Mouse (Mus musculus): ENCODE data around the gene St6gal1. TPM values are rescaled to one million over a fixed set of nuclear protein-coding genes. Genes with fewer than 3 reads are reported as not detected.
A peak's percentile ranks its signal among the peaks of the same experiment; 100 is the strongest.
"Not testable (repeated sequence)": the region's sequence is repeated elsewhere in the genome, so short reads cannot be mapped to it uniquely, and the experiment has no call there.

The St6gal1 gene
- 24.6 and 27.8 TPM in 2 replicates for polyA plus RNA-seq (2015; fragmentation: Nextera tagmentation; extraction: Ambion mirVana)

DNA sequence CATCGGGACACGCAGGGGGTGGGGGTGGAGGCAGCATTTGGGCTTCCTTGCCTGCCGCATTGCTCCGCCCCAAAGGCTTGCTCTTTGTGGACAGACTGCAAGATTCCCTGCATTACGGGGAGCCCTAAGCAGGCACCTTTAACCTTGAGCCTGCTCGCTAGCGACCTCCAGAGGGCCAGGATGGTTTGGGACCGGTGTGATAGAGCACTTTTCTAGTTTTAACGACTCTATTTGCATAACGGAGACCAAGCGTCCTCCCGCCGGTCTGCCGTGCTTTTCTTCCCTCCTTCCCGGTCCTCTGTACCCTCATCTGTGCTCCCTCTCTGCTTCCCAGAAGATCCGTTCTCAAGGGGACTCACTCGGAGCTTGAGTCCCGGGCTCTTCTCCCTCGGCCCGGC, at the start of gene St6gal1:
Gene St6gal1 (plus strand): TSS at position 70 of the 398 bp plus-strand sequence.
- 0% methylated on average over 20 of the region's 20 CpGs for WGBS
- Histone ChIP-seq H3K9me3 (no peaks in the 10 kb centered on the region), H3K4me3 (peak within 1 kb of the TSS; percentile 70), H3K27me3 (no peaks in the 10 kb centered on the region), H3K4me1 (replicated peaks) (peaks cover 40% of the 10 kb centered on the region), H3K36me3 (no peaks in the 10 kb centered on the region), H3K9ac (peak within 1 kb of the TSS; percentile 90), H3K4me2 (peak within 1 kb of the TSS; percentile 95), H3K27ac (replicated peaks) (peak within 1 kb of the TSS; percentile 88)
- ATAC-seq (ENCODE audit: low FRiP score, low read depth): peak; percentile 59

DNA sequence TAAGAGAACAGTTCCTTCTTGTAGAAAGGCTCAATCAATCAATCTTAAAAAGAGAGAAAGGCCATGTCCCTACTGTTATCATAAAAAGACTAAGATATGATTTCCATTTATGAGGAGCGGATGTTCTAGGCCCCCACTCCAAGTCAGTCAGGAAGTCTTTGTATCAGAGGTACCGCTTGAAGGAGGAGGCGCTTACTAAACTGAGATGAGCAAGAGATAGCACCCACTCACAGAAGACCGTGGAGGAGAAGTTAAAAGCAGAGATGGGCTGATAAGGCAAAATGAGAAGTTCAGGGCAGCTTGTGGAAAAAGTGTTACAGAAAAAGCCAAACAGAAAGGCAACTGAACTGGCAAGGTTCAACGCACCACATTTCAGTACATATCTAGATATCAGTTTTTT, 49.7 kb upstream of the St6gal1 start:
- no peaks in the 10 kb centered on the region for H3K9me3 ChIP-seq
- no peak overlapping the region for H3K27ac ChIP-seq (replicated peaks)
- H3K27me3 ChIP-seq: no peaks in the 10 kb centered on the region
- no peaks in the 10 kb centered on the region for H3K36me3 ChIP-seq
- no peak overlapping the region for H3K4me2 ChIP-seq
- ATAC-seq (ENCODE audit: low FRiP score, low read depth): no peak
- H3K9ac ChIP-seq: no peak overlapping the region
- no peak overlapping the region for H3K4me3 ChIP-seq
- H3K4me1 ChIP-seq (replicated peaks): no peaks in the 10 kb centered on the region
- WGBS: 96% methylated on average over 5 of the region's 5 CpGs

DNA sequence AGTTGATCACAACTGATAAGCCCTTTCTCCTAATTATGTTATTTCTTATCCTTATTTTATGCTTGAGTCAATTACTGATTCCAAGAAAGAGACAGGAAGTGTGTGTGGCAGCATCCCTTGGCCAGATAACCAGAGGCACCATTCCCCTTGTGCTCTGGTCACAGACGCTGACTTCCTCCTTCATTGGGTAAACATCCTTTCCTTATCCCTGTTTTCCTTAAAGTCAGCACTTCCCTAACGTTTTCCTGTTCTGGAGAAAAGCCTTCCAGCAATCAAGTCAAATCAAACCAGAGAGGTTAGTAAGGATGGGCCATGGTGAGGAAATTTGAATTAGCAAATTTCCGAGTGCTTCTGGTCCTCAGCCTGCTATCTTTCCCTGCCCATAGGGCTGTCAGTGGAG, 48.6 kb upstream of the St6gal1 start:
- Histone ChIP-seq H3K27ac (replicated peaks) (no peak overlapping the region), H3K4me1 (replicated peaks) (no peaks in the 10 kb centered on the region), H3K36me3 (no peaks in the 10 kb centered on the region), H3K4me2 (no peak overlapping the region), H3K4me3 (no peak overlapping the region), H3K9me3 (no peaks in the 10 kb centered on the region), H3K9ac (no peak overlapping the region), H3K27me3 (no peaks in the 10 kb centered on the region)
- no peak for ATAC-seq (ENCODE audit: low FRiP score, low read depth)
- 71% methylated on average over 3 of the region's 3 CpGs for WGBS

DNA sequence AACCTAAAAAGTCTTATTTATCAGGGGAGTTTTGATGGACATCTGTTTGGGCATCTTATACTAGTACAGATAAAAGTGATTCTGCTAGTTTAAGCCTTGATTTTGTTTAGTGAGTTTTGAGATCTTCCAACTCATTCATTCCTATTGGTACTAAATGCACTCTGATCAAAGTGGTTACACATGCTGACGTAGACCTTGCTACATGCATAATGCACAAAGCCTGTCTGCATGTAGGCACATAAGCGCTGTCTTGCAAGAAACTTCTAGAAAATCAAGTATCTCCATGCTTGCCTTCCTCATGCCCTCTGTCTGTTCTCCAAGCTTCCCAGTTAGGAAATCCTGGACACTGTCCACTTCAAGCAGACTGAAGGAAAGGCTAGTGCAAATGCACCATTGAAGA, 46.7 kb upstream of the St6gal1 start:
- H3K4me2 ChIP-seq: no peak overlapping the region
- H3K9ac ChIP-seq: no peak overlapping the region
- WGBS: 92% methylated on average over 2 of the region's 2 CpGs
- no peaks in the 10 kb centered on the region for H3K9me3 ChIP-seq
- no peaks in the 10 kb centered on the region for H3K36me3 ChIP-seq
- H3K4me3 ChIP-seq: no peak overlapping the region
- no peaks in the 10 kb centered on the region for H3K27me3 ChIP-seq
- H3K27ac ChIP-seq (replicated peaks): no peak overlapping the region
- no peak for ATAC-seq (ENCODE audit: low FRiP score, low read depth)
- no peaks in the 10 kb centered on the region for H3K4me1 ChIP-seq (replicated peaks)

DNA sequence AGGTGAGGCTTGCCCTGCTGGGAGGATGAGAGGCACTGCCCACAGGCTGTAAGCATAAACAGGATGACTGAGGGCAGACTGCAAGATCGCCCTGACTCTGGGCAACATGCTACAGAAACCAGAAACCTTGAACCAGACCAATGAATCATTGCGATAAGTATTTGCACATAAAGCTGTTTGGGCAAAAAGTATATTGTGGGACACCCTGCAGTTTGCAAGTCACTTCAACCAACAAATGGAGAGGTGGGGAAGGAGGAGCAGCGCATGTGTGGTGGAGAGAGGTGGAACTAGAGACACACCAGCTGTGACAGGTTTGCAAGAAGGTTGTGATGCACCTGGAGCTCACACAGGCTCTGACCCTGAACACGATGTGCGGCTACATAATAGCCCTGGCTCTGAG, 45.7 kb upstream of the St6gal1 start:
- no peak overlapping the region for H3K27ac ChIP-seq (replicated peaks)
- no peak overlapping the region for H3K9ac ChIP-seq
- ATAC-seq (ENCODE audit: low FRiP score, low read depth): no peak
- no peak overlapping the region for H3K4me2 ChIP-seq
- no peaks in the 10 kb centered on the region for H3K4me1 ChIP-seq (replicated peaks)
- no peaks in the 10 kb centered on the region for H3K9me3 ChIP-seq
- no peak overlapping the region for H3K4me3 ChIP-seq
- H3K36me3 ChIP-seq: no peaks in the 10 kb centered on the region
- WGBS: 95% methylated on average over 5 of the region's 5 CpGs
- no peaks in the 10 kb centered on the region for H3K27me3 ChIP-seq

DNA sequence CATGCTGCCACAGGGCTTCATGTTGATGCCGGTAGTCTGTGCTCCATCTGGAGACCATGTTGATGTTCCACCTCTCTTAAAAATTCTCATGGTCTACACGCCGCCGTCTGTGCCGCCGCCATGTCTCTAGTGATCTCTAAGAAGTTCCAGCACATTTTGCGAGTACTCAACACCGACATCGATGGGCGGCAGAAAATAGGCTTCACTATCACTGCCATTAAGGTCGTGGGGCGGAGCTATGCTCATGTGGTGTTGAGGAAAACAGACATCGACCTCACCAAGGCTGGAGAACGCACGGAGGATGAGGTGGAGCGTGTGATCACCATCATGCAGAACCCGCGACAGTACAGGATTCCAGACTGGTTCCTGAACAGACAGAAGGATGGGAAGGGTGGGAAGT, 45.1 kb upstream of the St6gal1 start:
- not testable (repeated sequence) for H3K27me3 ChIP-seq; H3K36me3 ChIP-seq; H3K4me1 ChIP-seq (replicated peaks); H3K9me3 ChIP-seq; H3K4me3 ChIP-seq; H3K27ac ChIP-seq (replicated peaks); ATAC-seq (ENCODE audit: low FRiP score, low read depth); H3K4me2 ChIP-seq; H3K9ac ChIP-seq
- WGBS: 92% methylated on average over 18 of the region's 18 CpGs

DNA sequence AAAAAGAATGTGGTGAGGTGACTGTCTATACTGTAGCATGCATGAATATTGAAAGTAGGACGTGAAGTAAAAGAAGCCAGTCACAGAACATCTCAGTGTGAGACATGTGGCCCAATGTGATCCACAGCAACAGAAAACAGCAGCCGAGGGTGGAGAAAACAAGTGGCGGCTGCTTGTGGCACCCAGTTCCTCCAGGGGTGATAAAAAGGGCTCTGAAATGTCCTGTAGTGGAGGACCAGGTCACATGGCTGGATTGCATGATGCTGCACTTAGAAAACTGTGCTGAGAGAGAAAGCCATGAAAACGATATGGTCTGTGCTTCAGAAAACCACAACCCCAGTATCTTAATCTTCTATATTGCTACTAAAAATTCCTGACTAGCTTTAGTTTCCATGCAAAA, 43.5 kb upstream of the St6gal1 start:
- H3K27ac ChIP-seq (replicated peaks): no peak overlapping the region
- H3K4me3 ChIP-seq: no peak overlapping the region
- H3K9me3 ChIP-seq: no peaks in the 10 kb centered on the region
- H3K4me1 ChIP-seq (replicated peaks): no peaks in the 10 kb centered on the region
- H3K9ac ChIP-seq: no peak overlapping the region
- H3K36me3 ChIP-seq: no peaks in the 10 kb centered on the region
- H3K4me2 ChIP-seq: no peak overlapping the region
- 83% methylated on average over 4 of the region's 4 CpGs for WGBS
- ATAC-seq (ENCODE audit: low FRiP score, low read depth): no peak
- no peaks in the 10 kb centered on the region for H3K27me3 ChIP-seq

DNA sequence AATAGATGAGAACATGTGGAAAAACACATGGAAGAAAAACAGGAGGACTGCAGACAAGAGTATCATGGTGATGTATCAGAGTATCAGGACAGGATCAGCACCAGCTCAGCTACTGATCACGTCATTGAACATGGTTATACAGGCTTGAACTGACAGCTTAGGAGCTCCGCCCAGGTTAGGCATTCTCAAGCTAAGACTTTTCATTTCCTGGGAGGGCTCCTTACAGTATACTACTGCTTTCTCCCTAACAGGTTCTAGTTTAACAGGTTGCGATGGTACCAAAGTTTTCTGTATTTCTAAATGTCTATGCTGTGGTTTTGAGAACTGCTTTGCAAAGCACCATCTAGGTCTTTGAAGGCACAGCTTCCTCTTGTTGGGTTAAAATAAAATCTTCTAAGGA, 43.1 kb upstream of the St6gal1 start:
- 86% methylated on average over 3 of the region's 3 CpGs for WGBS
- Histone ChIP-seq H3K4me2 (no peak overlapping the region), H3K27me3 (no peaks in the 10 kb centered on the region), H3K9ac (no peak overlapping the region), H3K27ac (replicated peaks) (no peak overlapping the region), H3K4me3 (no peak overlapping the region), H3K9me3 (no peaks in the 10 kb centered on the region), H3K36me3 (no peaks in the 10 kb centered on the region), H3K4me1 (replicated peaks) (no peaks in the 10 kb centered on the region)
- no peak for ATAC-seq (ENCODE audit: low FRiP score, low read depth)

DNA sequence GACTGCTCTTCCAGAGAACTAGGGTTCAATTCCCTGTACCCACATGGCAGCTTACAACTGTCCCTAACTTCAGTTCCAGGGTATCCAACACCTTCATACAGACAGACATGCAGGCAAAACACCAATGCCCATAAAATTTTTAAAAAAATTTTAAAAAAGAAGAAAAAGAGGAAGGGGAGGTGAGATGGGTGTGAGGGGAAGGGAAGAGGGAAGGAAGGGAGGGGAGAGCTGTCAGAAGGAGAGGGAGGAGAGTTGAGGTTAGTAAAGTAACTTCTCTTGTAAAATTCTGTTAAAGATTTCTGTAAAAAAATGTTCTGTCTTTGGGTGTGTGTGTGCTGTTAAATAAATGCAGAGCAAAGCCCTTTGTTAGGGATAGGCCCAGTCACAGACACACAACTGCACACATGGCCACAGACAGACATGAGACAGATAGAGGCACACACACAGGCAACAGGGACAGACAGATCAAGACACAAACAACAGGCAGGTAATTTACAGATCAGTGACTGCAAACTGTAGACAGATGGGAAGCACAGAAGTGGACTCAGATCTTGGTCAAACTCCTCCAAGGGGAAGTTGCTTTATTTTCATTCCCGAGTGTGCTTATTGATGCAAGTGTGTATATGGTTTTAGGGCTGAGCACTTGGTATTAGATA, 42.5 kb upstream of the St6gal1 start:
- WGBS: 85% methylated on average over 1 of the region's 1 CpGs
- no peaks in the 10 kb centered on the region for H3K9me3 ChIP-seq
- no peaks in the 10 kb centered on the region for H3K36me3 ChIP-seq
- no peaks in the 10 kb centered on the region for H3K4me1 ChIP-seq (replicated peaks)
- no peak overlapping the region for H3K27ac ChIP-seq (replicated peaks)
- H3K4me3 ChIP-seq: no peak overlapping the region
- no peak for ATAC-seq (ENCODE audit: low FRiP score, low read depth)
- H3K27me3 ChIP-seq: no peaks in the 10 kb centered on the region
- no peak overlapping the region for H3K9ac ChIP-seq
- H3K4me2 ChIP-seq: no peak overlapping the region

DNA sequence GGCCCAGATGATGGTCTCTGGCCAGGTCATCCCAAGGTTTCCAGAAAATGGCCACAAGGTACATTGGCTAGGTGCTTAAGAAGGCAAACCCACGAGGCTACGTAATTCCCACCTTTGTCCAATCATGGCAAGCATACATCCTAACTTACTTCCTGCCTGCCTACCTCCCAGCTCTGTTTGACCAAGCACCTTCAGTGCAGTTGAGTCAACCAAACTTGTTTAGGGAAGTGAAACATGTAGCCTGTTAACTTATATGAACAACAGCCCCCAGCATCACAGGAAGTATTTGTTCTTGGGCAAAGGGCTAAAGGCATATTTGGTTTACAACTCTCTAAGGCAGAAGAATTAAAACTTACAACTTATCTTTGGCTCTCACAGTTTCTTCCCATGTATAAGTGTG, 38.7 kb upstream of the St6gal1 start:
- WGBS: 94% methylated on average over 2 of the region's 2 CpGs
- H3K4me3 ChIP-seq: no peak overlapping the region
- H3K27me3 ChIP-seq: no peaks in the 10 kb centered on the region
- no peak overlapping the region for H3K27ac ChIP-seq (replicated peaks)
- no peak overlapping the region for H3K4me2 ChIP-seq
- H3K9ac ChIP-seq: no peak overlapping the region
- H3K36me3 ChIP-seq: no peaks in the 10 kb centered on the region
- no peak for ATAC-seq (ENCODE audit: low FRiP score, low read depth)
- H3K9me3 ChIP-seq: no peaks in the 10 kb centered on the region
- H3K4me1 ChIP-seq (replicated peaks): no peaks in the 10 kb centered on the region

DNA sequence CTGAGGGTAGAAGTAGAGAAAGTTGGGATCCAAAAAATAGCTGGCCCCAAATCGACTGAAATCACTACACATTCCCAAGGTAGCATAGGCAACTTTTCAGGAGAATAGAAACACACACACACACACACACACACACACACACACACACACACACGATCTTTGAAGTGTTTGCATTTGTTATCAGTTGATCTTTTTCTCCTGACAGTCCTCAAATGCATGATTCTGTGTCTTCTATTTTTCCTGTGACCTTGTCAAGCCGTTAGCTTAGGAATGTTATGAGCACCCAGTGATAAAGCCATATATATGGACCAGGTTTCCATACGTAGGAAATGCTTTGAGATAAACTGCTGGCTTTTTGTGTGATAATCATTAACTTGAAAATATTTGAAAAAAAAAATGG, 38.1 kb upstream of the St6gal1 start:
- Histone ChIP-seq H3K9ac (no peak overlapping the region), H3K27ac (replicated peaks) (no peak overlapping the region), H3K27me3 (no peaks in the 10 kb centered on the region), H3K4me3 (no peak overlapping the region), H3K4me1 (replicated peaks) (no peaks in the 10 kb centered on the region), H3K36me3 (no peaks in the 10 kb centered on the region), H3K9me3 (no peaks in the 10 kb centered on the region), H3K4me2 (no peak overlapping the region)
- ATAC-seq (ENCODE audit: low FRiP score, low read depth): no peak
- WGBS: 82% methylated on average over 4 of the region's 4 CpGs

DNA sequence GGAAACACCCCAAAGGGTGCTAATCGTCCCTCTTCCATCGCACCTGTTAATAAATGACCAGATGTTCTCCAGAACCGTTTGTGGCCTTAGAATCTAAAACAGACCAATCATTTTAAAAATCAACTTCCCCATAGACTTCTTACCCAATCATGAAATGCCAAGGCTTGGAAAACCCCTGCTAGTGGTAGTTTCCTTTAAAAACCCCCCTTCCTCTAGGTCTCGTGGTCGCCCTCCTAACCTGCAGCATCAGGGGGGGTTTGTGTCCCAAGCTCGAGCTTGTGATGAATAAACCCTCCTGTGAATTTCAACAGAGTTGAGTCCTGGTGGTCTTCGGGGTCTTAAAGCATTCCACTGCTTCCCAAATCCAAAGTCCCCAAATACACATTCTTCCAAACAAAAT, 36.6 kb upstream of the St6gal1 start:
- WGBS: 91% methylated on average over 7 of the region's 7 CpGs
- Histone ChIP-seq H3K4me1 (replicated peaks) (no peaks in the 10 kb centered on the region), H3K9ac (no peak overlapping the region), H3K4me2 (no peak overlapping the region), H3K27ac (replicated peaks) (no peak overlapping the region), H3K27me3 (no peaks in the 10 kb centered on the region), H3K9me3 (no peaks in the 10 kb centered on the region), H3K4me3 (no peak overlapping the region), H3K36me3 (no peaks in the 10 kb centered on the region)
- ATAC-seq (ENCODE audit: low FRiP score, low read depth): no peak

DNA sequence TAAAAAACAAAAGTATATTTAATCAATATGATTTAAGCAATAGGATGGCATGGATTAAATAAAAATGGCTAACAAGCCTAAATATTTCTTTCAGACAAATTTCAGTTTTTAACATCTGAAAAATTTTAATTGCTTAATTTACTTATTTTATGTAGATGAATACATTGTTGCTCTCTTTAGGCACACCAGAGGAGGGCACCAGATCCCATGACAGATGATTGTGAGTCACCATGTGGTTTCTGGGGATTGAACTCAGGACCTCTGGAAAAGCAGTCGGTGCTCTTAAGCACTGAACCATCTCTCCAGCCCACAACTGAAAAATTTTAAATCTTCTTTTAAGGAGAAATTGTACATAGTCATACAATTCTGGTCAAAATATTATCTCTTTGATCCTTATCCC, 34.9 kb upstream of the St6gal1 start:
- Histone ChIP-seq H3K36me3 (no peaks in the 10 kb centered on the region), H3K4me3 (no peak overlapping the region), H3K27ac (replicated peaks) (no peak overlapping the region), H3K27me3 (no peaks in the 10 kb centered on the region), H3K4me1 (replicated peaks) (no peaks in the 10 kb centered on the region), H3K9me3 (no peaks in the 10 kb centered on the region), H3K4me2 (no peak overlapping the region), H3K9ac (no peak overlapping the region)
- WGBS: 92% methylated on average over 1 of the region's 1 CpGs
- no peak for ATAC-seq (ENCODE audit: low FRiP score, low read depth)
